Mouse (Mus musculus): ENCODE data around the gene Ly6g6d. TPM values are rescaled to one million over a fixed set of nuclear protein-coding genes. Genes with fewer than 3 reads are reported as not detected.
A peak's percentile ranks its signal among the peaks of the same experiment; 100 is the strongest.

Ly6g6d gene
- polyA plus RNA-seq, 1 experiment, result 7.2 TPM

- 16% methylated on average over 1 of the region's 1 CpGs for WGBS
- no peak for TF ChIP-seq CTCF (IDR thresholded peaks at IDR 0.05; ENCODE audit: extremely low read depth, insufficient read length, insufficient replicate concordance, low read depth, low read length)
- no peak; the same call in 1 of the 2 replicates for TF ChIP-seq POLR2A (IDR thresholded peaks at IDR 0.05; ENCODE audit: low read depth, low read length)
- Histone ChIP-seq H3K27ac (ENCODE audit: insufficient read depth, low read depth, low read length) (peak overlapping the region; percentile 97), H3K4me1 (ENCODE audit: control insufficient read depth, insufficient read depth, insufficient read length, low read length) (peaks cover 29% of the 10 kb centered on the region), H3K27me3 (ENCODE audit: control insufficient read depth, insufficient read depth, low read length) (no peaks in the 10 kb centered on the region), H3K4me3 (ENCODE audit: low read depth, low read length) (peak overlapping the region; percentile 27; the same call in 1 of the 2 replicates), H3K36me3 (ENCODE audit: control insufficient read depth, insufficient read depth, low read length) (peaks cover 7% of the 10 kb centered on the region)
Measured at GRCm38 (mm10) chr17:35047688-35048087, 30.2 kb downstream of the Ly6g6d start.

GRCm38 (mm10) chr17:35046681-35047455 lies 31.0 kb downstream of the Ly6g6d start, which contains the start of gene Msh5:
TSS of gene Msh5 (minus strand) at chr17:35046745.
- WGBS, result under 1% methylated on average over 33 of the region's 33 CpGs
- no peaks in the 10 kb centered on the region for H3K36me3 ChIP-seq (ENCODE audit: control insufficient read depth, insufficient read depth, low read length)
- H3K4me3 ChIP-seq (ENCODE audit: low read depth, low read length), result peak within 1 kb of the TSS; percentile 65
- H3K27ac ChIP-seq (ENCODE audit: insufficient read depth, low read depth, low read length), result peak within 1 kb of the TSS; percentile 97
- H3K27me3 ChIP-seq (ENCODE audit: control insufficient read depth, insufficient read depth, low read length), result no peaks in the 10 kb centered on the region
- peaks cover 22% of the 10 kb centered on the region for H3K4me1 ChIP-seq (ENCODE audit: control insufficient read depth, insufficient read depth, insufficient read length, low read length)
- TF ChIP-seq POLR2A (IDR thresholded peaks at IDR 0.05; ENCODE audit: low read depth, low read length), result no peak; the same call in 1 of the 2 replicates
- no peak for TF ChIP-seq CTCF (IDR thresholded peaks at IDR 0.05; ENCODE audit: extremely low read depth, insufficient read length, insufficient replicate concordance, low read depth, low read length)

GRCm38 (mm10) chr17:35045807-35046680 lies 31.8 kb downstream of the Ly6g6d start:
- no peaks in the 10 kb centered on the region for H3K36me3 ChIP-seq (ENCODE audit: control insufficient read depth, insufficient read depth, low read length)
- TF ChIP-seq CTCF (IDR thresholded peaks at IDR 0.05; ENCODE audit: extremely low read depth, insufficient read length, insufficient replicate concordance, low read depth, low read length) (no peak), POLR2A (IDR thresholded peaks at IDR 0.05; ENCODE audit: low read depth, low read length) (peak; percentile 51; the same call in 1 of the 2 replicates)
- 4% methylated on average over 48 of the region's 48 CpGs for WGBS
- H3K27ac ChIP-seq (ENCODE audit: insufficient read depth, low read depth, low read length), result peak overlapping the region; percentile 26; the same call in 1 of the 2 replicates
- peaks cover 21% of the 10 kb centered on the region for H3K4me1 ChIP-seq (ENCODE audit: control insufficient read depth, insufficient read depth, insufficient read length, low read length)
- H3K4me3 ChIP-seq (ENCODE audit: low read depth, low read length), result peak overlapping the region; percentile 65
- H3K27me3 ChIP-seq (ENCODE audit: control insufficient read depth, insufficient read depth, low read length), result no peaks in the 10 kb centered on the region

DNA sequence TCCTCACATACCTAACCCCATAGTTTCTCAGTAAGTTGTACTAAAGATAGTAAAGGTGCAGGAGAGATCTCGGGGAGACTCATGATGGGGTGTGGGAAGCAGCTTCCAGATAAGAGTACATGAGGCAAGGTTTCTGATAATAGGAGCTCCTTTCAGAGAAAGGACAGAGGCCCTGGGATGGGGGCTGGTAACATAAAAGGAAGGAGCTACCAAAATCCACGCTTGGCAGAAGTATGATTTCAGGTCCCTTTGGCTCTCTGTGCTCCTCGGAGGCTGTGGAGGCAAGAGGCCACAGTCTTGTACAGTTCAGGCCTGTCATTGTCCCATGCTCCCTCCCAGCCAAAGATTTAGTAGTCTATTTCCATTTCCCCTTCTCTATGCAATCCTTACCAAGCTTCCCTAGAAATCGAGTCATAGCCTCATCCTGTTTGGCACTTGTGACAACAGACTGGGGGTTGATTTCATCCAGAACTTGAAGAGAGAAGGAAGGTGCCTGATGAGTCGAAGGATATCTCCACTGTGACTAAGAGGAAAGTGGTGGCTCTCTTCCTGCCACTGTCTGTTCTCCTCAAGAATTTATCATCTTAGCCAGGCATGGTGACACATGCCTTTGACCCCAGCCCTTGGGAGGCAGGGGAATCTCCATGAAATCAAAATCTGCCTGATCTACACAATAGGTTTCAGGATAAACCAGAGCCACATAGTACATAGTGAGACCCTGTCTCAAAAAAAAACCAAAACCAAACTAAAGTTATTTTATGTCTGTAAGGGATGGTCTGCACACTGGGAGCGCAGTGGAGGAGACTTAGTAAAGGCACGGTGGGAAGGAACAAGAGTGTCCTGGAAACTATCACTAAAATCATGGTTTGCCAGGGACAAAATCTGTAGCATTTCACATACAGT lies 32.7 kb downstream of the Ly6g6d start:
- Histone ChIP-seq H3K4me3 (ENCODE audit: low read depth, low read length) (no peak overlapping the region), H3K4me1 (ENCODE audit: control insufficient read depth, insufficient read depth, insufficient read length, low read length) (peaks cover 21% of the 10 kb centered on the region), H3K27me3 (ENCODE audit: control insufficient read depth, insufficient read depth, low read length) (no peaks in the 10 kb centered on the region), H3K36me3 (ENCODE audit: control insufficient read depth, insufficient read depth, low read length) (no peaks in the 10 kb centered on the region), H3K27ac (ENCODE audit: insufficient read depth, low read depth, low read length) (peak overlapping the region; percentile 7; the same call in 1 of the 2 replicates)
- 61% methylated on average over 7 of the region's 7 CpGs for WGBS
- TF ChIP-seq POLR2A (IDR thresholded peaks at IDR 0.05; ENCODE audit: low read depth, low read length) (no peak), CTCF (IDR thresholded peaks at IDR 0.05; ENCODE audit: extremely low read depth, insufficient read length, insufficient replicate concordance, low read depth, low read length) (no peak)

DNA sequence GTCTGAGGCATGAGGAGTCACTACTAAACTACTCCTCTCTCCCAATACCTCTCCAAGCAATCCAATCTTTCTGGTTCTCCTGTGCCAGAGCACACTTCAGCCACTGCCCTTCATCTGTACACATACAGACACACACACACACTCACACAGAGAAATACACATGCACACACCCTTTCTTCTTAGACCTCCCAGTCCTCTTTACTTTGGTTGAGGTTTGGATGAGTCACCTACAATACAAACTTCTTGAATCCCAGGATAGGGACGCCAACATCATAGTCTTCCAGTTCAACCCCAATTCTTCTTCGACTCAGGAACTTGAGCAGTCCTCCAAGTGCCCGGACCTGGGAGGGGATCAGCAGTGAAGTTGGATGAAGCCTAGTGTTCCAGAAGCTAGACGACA lies 34.1 kb downstream of the Ly6g6d start:
- Histone ChIP-seq H3K27me3 (ENCODE audit: control insufficient read depth, insufficient read depth, low read length) (no peaks in the 10 kb centered on the region), H3K36me3 (ENCODE audit: control insufficient read depth, insufficient read depth, low read length) (no peaks in the 10 kb centered on the region), H3K4me1 (ENCODE audit: control insufficient read depth, insufficient read depth, insufficient read length, low read length) (peaks cover 15% of the 10 kb centered on the region), H3K4me3 (ENCODE audit: low read depth, low read length) (no peak overlapping the region), H3K27ac (ENCODE audit: insufficient read depth, low read depth, low read length) (no peak overlapping the region)
- 77% methylated on average over 4 of the region's 4 CpGs for WGBS
- TF ChIP-seq POLR2A (IDR thresholded peaks at IDR 0.05; ENCODE audit: low read depth, low read length) (no peak), CTCF (IDR thresholded peaks at IDR 0.05; ENCODE audit: extremely low read depth, insufficient read length, insufficient replicate concordance, low read depth, low read length) (no peak)

GRCm38 (mm10) chr17:35039121-35039873 lies 38.6 kb downstream of the Ly6g6d start:
- WGBS, result 89% methylated on average over 11 of the region's 11 CpGs
- no peak overlapping the region for H3K27ac ChIP-seq (ENCODE audit: insufficient read depth, low read depth, low read length)
- TF ChIP-seq POLR2A (IDR thresholded peaks at IDR 0.05; ENCODE audit: low read depth, low read length) (no peak), CTCF (IDR thresholded peaks at IDR 0.05; ENCODE audit: extremely low read depth, insufficient read length, insufficient replicate concordance, low read depth, low read length) (no peak)
- no peaks in the 10 kb centered on the region for H3K36me3 ChIP-seq (ENCODE audit: control insufficient read depth, insufficient read depth, low read length)
- no peak overlapping the region for H3K4me3 ChIP-seq (ENCODE audit: low read depth, low read length)
- no peaks in the 10 kb centered on the region for H3K4me1 ChIP-seq (ENCODE audit: control insufficient read depth, insufficient read depth, insufficient read length, low read length)
- no peaks in the 10 kb centered on the region for H3K27me3 ChIP-seq (ENCODE audit: control insufficient read depth, insufficient read depth, low read length)

Measured in small intestine, adult 2 months (tissue).